Mouse (Mus musculus) megakaryocyte, embryonic 14.5 days (primary cell): ENCODE measurements around the gene Sfswap. TPM values are rescaled to one million over a fixed set of nuclear protein-coding genes. Genes with fewer than 3 reads are reported as not detected.

ENCODE experiments used
- H3K27me3 ChIP-seq: replicated peaks from 2 replicates; pipeline ENCODE3; 2012; ENCODE audit warnings: inconsistent platforms
- H3K36me3 ChIP-seq: replicated peaks from 2 replicates; pipeline ENCODE3; 2012; ENCODE audit warnings: low read length, inconsistent platforms, mixed read lengths
- H3K4me1 ChIP-seq: 2 replicates; pipeline ENCODE4 v1.6.1; 2012; ENCODE audit warnings: inconsistent platforms
- H3K4me3 ChIP-seq: replicated peaks from 2 replicates; pipeline ENCODE3; 2012; ENCODE audit warnings: moderate library complexity, mild to moderate bottlenecking, inconsistent platforms
- H3K9me3 ChIP-seq: 2 replicates; pipeline ENCODE4 v1.6.1; 2012; ENCODE audit warnings: inconsistent platforms
- FLI1 ChIP-seq: IDR thresholded peaks from 2 replicates; pipeline ENCODE4 v1.6.1; 2012; ENCODE audit warnings: low read length, inconsistent platforms, mixed read lengths
- GATA1 ChIP-seq: IDR thresholded peaks from 3 replicates; pipeline ENCODE4 v1.6.1; 2012; ENCODE audit warnings: mixed read lengths, low read length, inconsistent platforms, borderline replicate concordance
- polyA plus RNA-seq: library from polyadenylated mRNA; stranded (reverse); fragments of >175 nt; gene quantifications from 2 replicates; pipeline ENCODE4 v1.2.3, GENCODE M21; 2012; ENCODE audit warnings: low replicate concordance; ENCODE audit not compliant: insufficient read depth

Sfswap gene
- polyA plus RNA-seq, 1 experiment: 48.3 TPM

- TF ChIP-seq GATA1 (no peak), FLI1 (no peak)
- H3K36me3 ChIP-seq: no peaks in the 10 kb centered on the region
- no peak overlapping the region for H3K4me3 ChIP-seq
- no peaks in the 10 kb centered on the region for H3K4me1 ChIP-seq
- no peaks in the 10 kb centered on the region for H3K9me3 ChIP-seq
- peaks cover 34% of the 10 kb centered on the region for H3K27me3 ChIP-seq
Measured at GRCm38 (mm10) chr5:129465788-129466187, 35.2 kb upstream of the Sfswap start.

- H3K36me3 ChIP-seq: no peaks in the 10 kb centered on the region
- no peaks in the 10 kb centered on the region for H3K9me3 ChIP-seq
- H3K4me3 ChIP-seq: no peak overlapping the region
- H3K27me3 ChIP-seq: peaks cover 36% of the 10 kb centered on the region
- H3K4me1 ChIP-seq: no peaks in the 10 kb centered on the region
- no peak for TF ChIP-seq FLI1
- no peak for TF ChIP-seq GATA1
Measured at GRCm38 (mm10) chr5:129475532-129476045, 25.4 kb upstream of the Sfswap start.

- Histone ChIP-seq H3K36me3 (no peaks in the 10 kb centered on the region), H3K9me3 (peaks cover 3% of the 10 kb centered on the region; the same call in 1 of the 2 replicates), H3K4me1 (no peaks in the 10 kb centered on the region), H3K4me3 (no peak overlapping the region), H3K27me3 (peaks cover 60% of the 10 kb centered on the region)
- TF ChIP-seq GATA1: no peak
- TF ChIP-seq FLI1: no peak
Measured at GRCm38 (mm10) chr5:129489879-129490278, 11.1 kb upstream of the Sfswap start.

GRCm38 (mm10) chr5:129501671-129502070 lies 650 bp downstream of the Sfswap start:
- TF ChIP-seq GATA1 (no peak), FLI1 (no peak)

GRCm38 (mm10) chr5:129506886-129507285 lies 5.9 kb downstream of the Sfswap start:
- Histone ChIP-seq H3K4me1 (peaks cover 18% of the 10 kb centered on the region), H3K36me3 (peaks cover 87% of the 10 kb centered on the region), H3K9me3 (no peaks in the 10 kb centered on the region), H3K4me3 (no peak overlapping the region), H3K27me3 (no peaks in the 10 kb centered on the region)
- TF ChIP-seq GATA1 (no peak), FLI1 (no peak)

More at GRCm38 (mm10) chr5:129501671-129502070, 650 bp downstream of the Sfswap start:
- Histone ChIP-seq H3K9me3 (no peaks in the 10 kb centered on the region), H3K4me3 (peak overlapping the region; percentile 99), H3K27me3 (peaks cover 12% of the 10 kb centered on the region), H3K36me3 (peaks cover 37% of the 10 kb centered on the region), H3K4me1 (peaks cover 18% of the 10 kb centered on the region)

GRCm38 (mm10) chr5:129518180-129518579 lies 17.2 kb downstream of the Sfswap start:
- TF ChIP-seq GATA1: no peak
- H3K9me3 ChIP-seq: no peaks in the 10 kb centered on the region
- H3K4me1 ChIP-seq: peaks cover 58% of the 10 kb centered on the region
- no peaks in the 10 kb centered on the region for H3K27me3 ChIP-seq
- H3K4me3 ChIP-seq: peak overlapping the region; percentile 29
- H3K36me3 ChIP-seq: peaks cover 100% of the 10 kb centered on the region

- Histone ChIP-seq H3K4me1 (peaks cover 64% of the 10 kb centered on the region), H3K27me3 (no peaks in the 10 kb centered on the region), H3K9me3 (no peaks in the 10 kb centered on the region), H3K4me3 (no peak overlapping the region), H3K36me3 (peaks cover 100% of the 10 kb centered on the region)
- TF ChIP-seq FLI1 (no peak), GATA1 (no peak)
Measured at GRCm38 (mm10) chr5:129518786-129519185, 17.8 kb downstream of the Sfswap start.

- Histone ChIP-seq H3K36me3 (peaks cover 100% of the 10 kb centered on the region), H3K4me1 (peaks cover 72% of the 10 kb centered on the region), H3K4me3 (no peak overlapping the region), H3K27me3 (no peaks in the 10 kb centered on the region), H3K9me3 (no peaks in the 10 kb centered on the region)
- TF ChIP-seq GATA1 (no peak), FLI1 (no peak)
Measured at GRCm38 (mm10) chr5:129519591-129519990, 18.6 kb downstream of the Sfswap start.

- Histone ChIP-seq H3K4me1 (peaks cover 82% of the 10 kb centered on the region), H3K4me3 (no peak overlapping the region), H3K27me3 (no peaks in the 10 kb centered on the region), H3K9me3 (no peaks in the 10 kb centered on the region), H3K36me3 (peaks cover 99% of the 10 kb centered on the region)
- no peak for TF ChIP-seq GATA1
- no peak for TF ChIP-seq FLI1
Measured at GRCm38 (mm10) chr5:129521501-129521900, 20.5 kb downstream of the Sfswap start.

GRCm38 (mm10) chr5:129521913-129522312 lies 20.9 kb downstream of the Sfswap start:
- TF ChIP-seq GATA1 (no peak), FLI1 (no peak)
- Histone ChIP-seq H3K36me3 (peaks cover 99% of the 10 kb centered on the region), H3K9me3 (no peaks in the 10 kb centered on the region), H3K4me1 (peaks cover 84% of the 10 kb centered on the region), H3K4me3 (no peak overlapping the region), H3K27me3 (no peaks in the 10 kb centered on the region)

- TF ChIP-seq FLI1 (no peak), GATA1 (no peak)
- Histone ChIP-seq H3K27me3 (no peaks in the 10 kb centered on the region), H3K4me1 (peaks cover 82% of the 10 kb centered on the region), H3K4me3 (no peak overlapping the region), H3K36me3 (peaks cover 99% of the 10 kb centered on the region), H3K9me3 (no peaks in the 10 kb centered on the region)
Measured at GRCm38 (mm10) chr5:129523166-129523565, 22.1 kb downstream of the Sfswap start.
